Mouse (Mus musculus) olfactory bulb, adult 2 months (tissue): ENCODE data around the gene Lrr1.

Source experiments
- CTCF ChIP-seq: fragments of 200-500 bp; IDR thresholded peaks from 2 replicates; pipeline ENCODE4 v1.5.1; 2012; ENCODE audit warnings: low read depth, mild to moderate bottlenecking, low read length, moderate library complexity; ENCODE audit not compliant: insufficient read depth
- POLR2A ChIP-seq: fragments of 200-500 bp; IDR thresholded peaks from 2 replicates; pipeline ENCODE4 v1.6.1; 2012; ENCODE audit warnings: mild to moderate bottlenecking, low read depth, low read length, moderate library complexity; ENCODE audit not compliant: insufficient read depth

DNA sequence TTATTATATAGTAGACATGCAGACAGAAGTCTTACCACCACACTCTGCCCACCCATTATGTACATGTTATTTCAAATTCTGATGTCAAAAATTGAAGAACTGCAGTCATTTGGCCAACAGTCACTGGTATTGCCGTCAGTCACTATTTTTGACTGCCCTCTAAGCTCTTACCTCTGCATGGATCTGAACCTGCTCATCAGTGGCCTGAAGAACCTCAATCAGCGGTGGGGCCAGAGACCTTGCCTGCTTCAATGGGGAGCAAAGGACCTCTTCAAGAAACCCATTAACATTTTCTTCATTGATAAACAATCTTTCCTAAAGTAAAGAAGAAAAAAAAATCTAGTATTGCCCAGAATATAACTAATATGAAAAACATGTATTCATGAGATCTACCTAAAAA is 24.0 kb downstream of the Lrr1 start:
- TF ChIP-seq POLR2A (no peak), CTCF (no peak)
